Mouse (Mus musculus) CH12.LX (cell line): ENCODE measurements at regions not wholly inside any gene's neighbourhood (a gene's known extent, or its start where the extent isn't known, plus 50 kb on each side); places are given as distances from the start of the nearest gene placed in this dataset.

Source experiments
- DNase-seq: peaks from one replicate; pipeline ENCODE4 v3.0.0-alpha.2; 2013; ENCODE audit errors: extremely low read depth
- H3K27ac ChIP-seq: 2 replicates; pipeline ENCODE4 v1.5.1; 2012; ENCODE audit warnings: low read depth, mild to moderate bottlenecking, control low read depth, moderate library complexity; ENCODE audit not compliant: insufficient read depth
- H3K27me3 ChIP-seq: replicated peaks from 2 replicates; pipeline ENCODE3; 2012; ENCODE audit warnings: inconsistent platforms
- H3K36me3 ChIP-seq, 2 experiments: replicated peaks in 1 of 2; 2 replicates each; pipeline versions ENCODE3 to v1.6.1; 2012; ENCODE audit warnings: inconsistent platforms in 1 of 2, low read length in 1 of 2, mild to moderate bottlenecking in 1 of 2, mixed read lengths in 1 of 2, moderate library complexity in 1 of 2; ENCODE audit not compliant: control insufficient read depth in 1 of 2, insufficient read depth in 1 of 2
- H3K4me1 ChIP-seq, 2 experiments: 2 replicates each; pipeline ENCODE4 v1.6.1; 2012; ENCODE audit warnings: inconsistent platforms in 1 of 2, moderate library complexity in 1 of 2; ENCODE audit not compliant: insufficient read depth in 2 of 2, control insufficient read depth in 1 of 2
- H3K4me2 ChIP-seq: 2 replicates; pipeline ENCODE4 v1.6.1; 2012; ENCODE audit warnings: low read depth, mild to moderate bottlenecking, control low read depth; ENCODE audit not compliant: poor library complexity, insufficient read depth, severe bottlenecking
- H3K4me3 ChIP-seq, 3 experiments: fragments of 150-350 bp in 1 of 3; sonication (generic) in 1 of 3; replicated peaks in 1 of 3; 2 replicates each; pipeline versions ENCODE3 to v1.5.1; 2011 to 2012; ENCODE audit warnings: low read depth in 2 of 3, low read length in 2 of 3, mild to moderate bottlenecking in 2 of 3, moderate library complexity in 2 of 3, control low read depth in 1 of 3, improper control_type of control experiment in 1 of 3, inconsistent platforms in 1 of 3, mixed read lengths in 1 of 3; ENCODE audit not compliant: poor library complexity in 1 of 3
- H3K79me2 ChIP-seq: replicated peaks from 2 replicates; pipeline ENCODE4 v1.6.1; 2012; ENCODE audit warnings: mild to moderate bottlenecking, moderate library complexity; ENCODE audit not compliant: control insufficient read depth, poor library complexity, insufficient read depth, severe bottlenecking; ENCODE audit errors: extremely low read depth
- H3K9ac ChIP-seq: 2 replicates; pipeline ENCODE4 v1.6.1; 2012; ENCODE audit warnings: low read depth, mild to moderate bottlenecking, control low read depth, moderate library complexity; ENCODE audit not compliant: insufficient read depth
- H3K9me3 ChIP-seq: replicated peaks from 2 replicates; pipeline ENCODE3; 2012; ENCODE audit warnings: low read length, inconsistent platforms, mixed read lengths
- CHD1 ChIP-seq: IDR thresholded peaks from 2 replicates; pipeline ENCODE4 v1.6.1; 2012; ENCODE audit warnings: low read depth, low read length, improper control_type of control experiment, inconsistent platforms
- CTCF ChIP-seq, 2 experiments: IDR thresholded peaks in 1 of 2; conservative IDR thresholded peaks in 1 of 2; 2 replicates each; pipeline ENCODE4 v1.5.1; 2011 to 2012; ENCODE audit warnings: low read depth in 2 of 2, low read length in 2 of 2, improper control_type of control experiment in 1 of 2, inconsistent platforms in 1 of 2, mild to moderate bottlenecking in 1 of 2, moderate library complexity in 1 of 2
- EP300 ChIP-seq: IDR thresholded peaks from 2 replicates; pipeline ENCODE4 v1.6.1; 2011; ENCODE audit warnings: low read length, improper control_type of control experiment
- ETS1 ChIP-seq: conservative IDR thresholded peaks from 2 replicates; pipeline ENCODE4 v1.6.1; 2012; ENCODE audit warnings: low read depth, mild to moderate bottlenecking, inconsistent platforms, low read length, improper control_type of control experiment, moderate library complexity
- GABPA ChIP-seq: IDR thresholded peaks from 2 replicates; pipeline ENCODE4 v1.6.1; 2012; ENCODE audit warnings: low read depth, low read length, improper control_type of control experiment, inconsistent platforms; ENCODE audit not compliant: insufficient replicate concordance
- HCFC1 ChIP-seq: IDR thresholded peaks from 2 replicates; pipeline ENCODE4 v1.6.1; 2012; ENCODE audit warnings: low read depth, mild to moderate bottlenecking, inconsistent platforms, low read length, improper control_type of control experiment
- JUN ChIP-seq: IDR thresholded peaks from 2 replicates; pipeline ENCODE4 v1.6.1; 2011; ENCODE audit warnings: low read depth, mild to moderate bottlenecking, low read length, improper control_type of control experiment, moderate library complexity; ENCODE audit not compliant: insufficient read depth
- JUND ChIP-seq: conservative IDR thresholded peaks from 2 replicates; pipeline ENCODE4 v1.6.1; 2011; ENCODE audit warnings: low read depth, low read length, improper control_type of control experiment
- KAT2A ChIP-seq: IDR thresholded peaks from 2 replicates; pipeline ENCODE4 v1.6.1; 2012; ENCODE audit warnings: low read length, improper control_type of control experiment, inconsistent platforms; ENCODE audit not compliant: insufficient replicate concordance
- MAFK ChIP-seq: IDR thresholded peaks from 2 replicates; pipeline ENCODE4 v1.6.1; 2011; ENCODE audit warnings: low read length, improper control_type of control experiment; ENCODE audit not compliant: insufficient replicate concordance
- MAZ ChIP-seq: IDR thresholded peaks from 2 replicates; pipeline ENCODE4 v1.6.1; 2012; ENCODE audit warnings: low read depth, mild to moderate bottlenecking, inconsistent platforms, low read length, improper control_type of control experiment, moderate library complexity
- MEF2A ChIP-seq: IDR thresholded peaks from 2 replicates; pipeline ENCODE4 v1.6.1; 2014; ENCODE audit warnings: low read depth, mild to moderate bottlenecking, inconsistent platforms, low read length, improper control_type of control experiment, borderline replicate concordance
- MXI1 ChIP-seq: IDR thresholded peaks from 2 replicates; pipeline ENCODE4 v1.6.1; 2011; ENCODE audit warnings: mild to moderate bottlenecking, low read depth, low read length, improper control_type of control experiment
- NELFE ChIP-seq: IDR thresholded peaks from 2 replicates; pipeline ENCODE4 v1.6.1; 2011; ENCODE audit warnings: low read depth, low read length, improper control_type of control experiment
- NRF1 ChIP-seq: IDR thresholded peaks from 2 replicates; pipeline ENCODE4 v1.6.1; 2014; ENCODE audit warnings: low read depth, mild to moderate bottlenecking, inconsistent platforms, low read length, improper control_type of control experiment, moderate library complexity
- POLR2A ChIP-seq: IDR thresholded peaks from 2 replicates; pipeline ENCODE4 v1.6.1; 2011; ENCODE audit warnings: low read depth, mild to moderate bottlenecking, improper control_type of control experiment, low read length
- POLR2AphosphoS2 ChIP-seq: IDR thresholded peaks from 2 replicates; pipeline ENCODE4 v1.6.1; 2011; ENCODE audit warnings: low read depth, low read length, improper control_type of control experiment
- RCOR1 ChIP-seq: conservative IDR thresholded peaks from 2 replicates; pipeline ENCODE4 v1.6.1; 2012; ENCODE audit warnings: low read depth, mild to moderate bottlenecking, inconsistent platforms, low read length, improper control_type of control experiment
- SIN3A ChIP-seq: IDR thresholded peaks from 2 replicates; pipeline ENCODE4 v1.6.1; 2012; ENCODE audit warnings: low read length, improper control_type of control experiment, inconsistent platforms
- UBTF ChIP-seq: IDR thresholded peaks from 2 replicates; pipeline ENCODE4 v1.6.1; 2012; ENCODE audit warnings: low read depth, mild to moderate bottlenecking, inconsistent platforms, low read length, improper control_type of control experiment, moderate library complexity
- USF1 ChIP-seq: IDR thresholded peaks from 2 replicates; pipeline ENCODE4 v1.6.1; 2014; ENCODE audit warnings: low read depth, mild to moderate bottlenecking, inconsistent platforms, low read length, improper control_type of control experiment
- ZKSCAN1 ChIP-seq: IDR thresholded peaks from 2 replicates; pipeline ENCODE4 v1.6.1; 2012; ENCODE audit warnings: low read depth, inconsistent platforms, low read length, improper control_type of control experiment, borderline replicate concordance
- ZMIZ1 ChIP-seq: IDR thresholded peaks from 2 replicates; pipeline ENCODE4 v1.6.1; 2012; ENCODE audit warnings: low read depth, mild to moderate bottlenecking, inconsistent platforms, low read length, improper control_type of control experiment
- dilution Hi-C: fragments of 300-500 bp; cut with MboI; formaldehyde crosslinking; loops from 2 replicates; pipeline ENCODE4 v1.14.3; 2020; ENCODE audit warnings: low sequenced_read_pairs; ENCODE audit not compliant: extremely low pct_unique_long_range_greater_than_20kb, extremely low pct_ligation_motif_present
- in situ Hi-C: fragments of 300-500 bp; cut with MboI; formaldehyde crosslinking; loops from 3 replicates; pipeline ENCODE4 v1.14.3; 2019; ENCODE audit warnings: low sequenced_read_pairs, low pct_ligation_motif_present, low pct_unique_long_range_greater_than_20kb, mixed read lengths

GRCm38 (mm10) chr13:72288381-72289092, 325.0 kb upstream of the Irx1 start:
- dilution Hi-C loops: no loop called here
- H3K27me3 ChIP-seq: no peaks in the 10 kb centered on the region
- no peak overlapping the region for H3K9ac ChIP-seq
- TF ChIP-seq NELFE (no peak), EP300 (no peak), CHD1 (no peak), MAFK (no peak), KAT2A (no peak), POLR2A (no peak), RCOR1 (no peak), NRF1 (no peak), HCFC1 (no peak), ETS1 (no peak), USF1 (no peak), MAZ (no peak), ZKSCAN1 (no peak), CTCF (conservative IDR thresholded peaks at IDR 0.05 in 1 of 2, IDR thresholded peaks at IDR 0.05 in 1 of 2; ENCODE audit: low read depth in 2 of 2, low read length in 2 of 2) (no peak), UBTF (no peak), MXI1 (no peak), JUN (no peak), MEF2A (no peak)
- H3K4me2 ChIP-seq: no peak overlapping the region
- H3K9me3 ChIP-seq: peaks cover 70% of the 10 kb centered on the region
- no peak overlapping the region for H3K4me3 ChIP-seq
- no peak for DNase-seq
- H3K36me3 ChIP-seq: no peaks in the 10 kb centered on the region
- no peaks in the 10 kb centered on the region for H3K79me2 ChIP-seq
- H3K4me1 ChIP-seq: no peaks in the 10 kb centered on the region
- in situ Hi-C loops: no loop called here
- H3K27ac ChIP-seq: no peak overlapping the region

DNA sequence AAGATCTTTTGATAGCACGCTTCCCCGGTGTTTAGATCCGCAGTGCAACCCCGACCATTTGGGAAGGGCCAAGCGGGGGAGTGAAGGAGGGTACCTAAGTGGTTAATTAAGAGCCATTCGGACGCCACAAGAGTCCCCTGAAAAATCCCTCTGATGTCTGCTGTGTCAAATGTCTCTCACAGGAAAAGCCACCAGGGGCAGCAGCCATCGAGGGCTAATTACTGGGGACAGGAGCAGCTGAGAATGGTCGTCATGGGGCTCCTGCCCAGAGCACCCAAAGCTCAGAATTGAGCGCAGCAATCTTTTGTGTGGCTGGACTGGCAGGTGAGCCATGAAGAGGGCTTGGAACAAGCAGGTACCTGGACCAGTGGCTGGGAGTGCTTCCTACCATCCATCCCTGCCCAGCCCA, 325.6 kb upstream of the Irx1 start:
- no peak for DNase-seq
- H3K4me2 ChIP-seq: no peak overlapping the region
- no peak overlapping the region for H3K27ac ChIP-seq
- no peaks in the 10 kb centered on the region for H3K4me1 ChIP-seq
- no peaks in the 10 kb centered on the region for H3K27me3 ChIP-seq
- TF ChIP-seq GABPA: no peak
- no peak for TF ChIP-seq HCFC1
- TF ChIP-seq JUN: no peak
- TF ChIP-seq RCOR1: no peak
- TF ChIP-seq ZMIZ1: no peak
- no peak for TF ChIP-seq SIN3A
- TF ChIP-seq JUND: no peak
- no peak for TF ChIP-seq POLR2AphosphoS2
- TF ChIP-seq, all 38 proteins: peak for 0
- Histone ChIP-seq H3K4me3 (no peak overlapping the region), H3K36me3 (no peaks in the 10 kb centered on the region), H3K9ac (no peak overlapping the region), H3K9me3 (peaks cover 69% of the 10 kb centered on the region), H3K79me2 (no peaks in the 10 kb centered on the region)
- dilution Hi-C loops: no loop called here
- in situ Hi-C loops: no loop called here
